Mouse (Mus musculus) liver, adult 2 months (tissue): Measurements from ENCODE around the gene Gm11938.

Experiments
- CTCF ChIP-seq: fragments of 200-500 bp; IDR thresholded peaks from 2 replicates; pipeline ENCODE4 v1.5.1; 2011; ENCODE audit warnings: low read depth, low read length, control low read depth
- POLR2A ChIP-seq: fragments of 200-500 bp; IDR thresholded peaks from 2 replicates; pipeline ENCODE4 v1.6.1; 2011; ENCODE audit warnings: low read length, control low read depth; ENCODE audit not compliant: insufficient read depth; ENCODE audit errors: extremely low read depth

GRCm38 (mm10) chr11:99583245-99583704 is 19.8 kb downstream of the Gm11938 start, which contains the start of gene Krtap1-4:
- TF ChIP-seq CTCF (no peak), POLR2A (no peak)
